Mouse (Mus musculus): ENCODE measurements around the gene Usp12.

GRCm38 (mm10) chr5:146757316-146757715, 37.5 kb downstream of the Usp12 start:
- no peak for TF ChIP-seq CTCF (IDR thresholded peaks at IDR 0.05 in 2 of 3, conservative IDR thresholded peaks at IDR 0.05 in 1 of 3; ENCODE audit: control insufficient read depth in 1 of 3, insufficient read depth in 1 of 3, low read depth in 2 of 3, low read length in 3 of 3, poor library complexity in 1 of 3, severe bottlenecking in 1 of 3)
- no peak for TF ChIP-seq MAX (IDR thresholded peaks at IDR 0.05; ENCODE audit: low read length)
- no peak for TF ChIP-seq MAFK (IDR thresholded peaks at IDR 0.05; ENCODE audit: borderline replicate concordance, low read depth, low read length)
- no peak for TF ChIP-seq EP300 (IDR thresholded peaks at IDR 0.05; ENCODE audit: low read depth in 1 of 2, low read length in 2 of 2)
- no peak for TF ChIP-seq USF1 (IDR thresholded peaks at IDR 0.05; ENCODE audit: low read depth, low read length)
- no peak for TF ChIP-seq POLR2A (IDR thresholded peaks at IDR 0.05; ENCODE audit: control insufficient read depth in 1 of 2, insufficient read depth in 1 of 2, low read depth in 1 of 2, low read length in 2 of 2, poor library complexity in 1 of 2)
- TF ChIP-seq NRF1 (IDR thresholded peaks at IDR 0.05; ENCODE audit: insufficient read depth, low read depth, low read length, poor library complexity, severe bottlenecking), result no peak
- no peak for TF ChIP-seq TBP (IDR thresholded peaks at IDR 0.05; ENCODE audit: low read depth, low read length)
- TF ChIP-seq GABPA (IDR thresholded peaks at IDR 0.05; ENCODE audit: low read depth, low read length), result no peak
- TF ChIP-seq GATA1 (IDR thresholded peaks at IDR 0.05; ENCODE audit: low read depth, low read length), result no peak
